Mouse (Mus musculus) thymus, postnatal 25 days (tissue): ENCODE results near the gene Nxnl1.

ENCODE experiments used
- DNase-seq: peaks from one replicate; pipeline ENCODE4 v3.0.0; 2022

Nxnl1 gene

DNA sequence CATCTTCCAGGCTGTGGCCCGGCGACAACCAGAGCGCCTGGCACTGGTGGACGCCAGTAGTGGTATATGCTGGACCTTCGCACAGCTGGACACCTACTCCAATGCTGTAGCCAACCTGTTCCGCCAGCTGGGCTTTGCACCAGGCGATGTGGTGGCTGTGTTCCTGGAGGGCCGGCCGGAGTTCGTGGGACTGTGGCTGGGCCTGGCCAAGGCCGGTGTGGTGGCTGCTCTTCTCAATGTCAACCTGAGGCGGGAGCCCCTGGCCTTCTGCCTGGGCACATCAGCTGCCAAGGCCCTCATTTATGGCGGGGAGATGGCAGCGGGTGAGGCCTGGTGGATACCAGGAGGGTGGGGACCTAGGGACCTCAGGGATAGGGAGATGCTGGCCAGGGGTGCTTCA lies 13.1 kb upstream of the Nxnl1 start:
- DNase-seq = no peak

DNA sequence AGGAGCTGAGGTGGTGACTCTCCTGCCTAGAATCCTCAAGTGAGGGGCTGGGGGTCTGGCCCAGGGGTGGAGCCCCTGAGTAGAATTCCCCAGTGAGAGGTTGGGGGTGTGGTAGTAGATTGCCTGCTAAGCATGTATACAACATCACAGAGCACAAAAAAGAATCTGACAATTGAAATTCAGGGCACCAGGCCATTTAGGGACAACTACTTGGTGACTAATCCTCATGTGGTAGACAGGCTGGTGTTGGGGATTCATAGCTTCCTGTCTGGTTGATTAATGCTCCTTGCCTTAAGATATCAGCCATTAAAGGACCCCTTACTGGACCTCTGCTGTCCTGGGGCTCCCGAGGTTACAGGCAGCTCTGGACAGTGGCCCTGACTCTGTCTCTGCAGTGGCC lies 12.6 kb upstream of the Nxnl1 start:
- DNase-seq = no peak

DNA sequence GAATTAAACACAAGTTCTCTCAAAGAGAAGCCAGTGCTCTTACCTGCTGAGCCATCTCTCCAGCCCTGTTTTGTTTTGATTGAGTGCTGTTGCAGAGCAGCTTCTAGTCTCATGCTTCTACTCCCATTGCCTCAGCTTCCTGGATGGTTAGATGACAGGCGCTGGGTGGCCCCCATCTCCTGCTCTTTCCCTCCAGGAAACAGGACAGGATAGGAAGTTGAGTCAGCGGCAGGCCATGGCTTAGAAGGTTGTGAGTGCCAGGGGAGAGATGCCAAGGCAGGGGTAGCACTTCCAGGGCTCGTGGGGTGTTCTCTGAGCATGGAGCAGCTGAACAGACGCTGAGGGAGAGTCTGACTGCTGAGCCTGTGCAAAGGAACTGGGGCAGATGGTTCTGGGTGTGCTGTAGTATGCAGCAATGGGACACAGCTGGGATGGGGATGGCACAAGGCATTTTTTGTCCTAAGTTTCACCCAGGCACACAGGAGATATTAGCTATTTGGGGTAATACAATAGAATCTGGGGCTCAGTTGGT lies 11.5 kb upstream of the Nxnl1 start:
- DNase-seq = no peak

DNA sequence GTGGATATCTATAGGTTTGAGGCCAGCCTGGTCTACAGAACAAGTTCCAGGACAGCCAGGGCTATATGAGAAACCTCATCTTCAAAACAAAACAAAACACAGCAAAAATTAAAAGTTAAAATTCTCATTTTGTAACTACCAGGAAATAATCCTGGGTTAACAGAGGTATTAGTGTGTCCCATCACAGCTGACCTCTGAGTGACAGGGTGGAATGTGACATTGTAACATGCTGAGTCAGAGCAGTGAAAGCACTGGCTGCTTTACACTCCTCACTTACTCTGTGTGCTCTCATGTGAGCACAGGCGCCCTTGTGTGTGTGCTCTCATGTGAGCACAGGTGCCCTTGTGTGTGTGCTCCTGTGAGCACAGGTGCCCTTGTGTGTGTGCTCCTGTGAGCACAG lies 8.6 kb upstream of the Nxnl1 start:
- DNase-seq = no peak

DNA sequence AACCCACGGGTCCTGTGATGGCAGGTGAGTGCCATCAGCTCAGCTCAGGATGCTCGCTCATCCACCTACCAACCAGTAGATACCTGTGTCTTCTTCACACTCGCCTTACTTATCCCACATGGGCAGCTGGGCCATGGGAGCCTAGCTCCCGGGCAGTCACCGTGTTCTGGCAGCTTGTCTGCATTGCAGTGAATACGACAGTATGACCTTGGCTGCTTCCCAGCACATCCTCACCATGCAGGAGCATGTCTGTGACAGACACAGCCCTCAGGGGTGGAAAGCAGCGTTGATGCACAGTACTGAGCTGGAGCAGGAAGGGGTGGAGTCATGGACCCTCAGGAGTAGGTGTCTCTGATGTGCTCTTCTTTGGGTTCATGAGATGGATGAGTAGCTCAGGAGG lies 8.0 kb upstream of the Nxnl1 start:
- no peak for DNase-seq

DNA sequence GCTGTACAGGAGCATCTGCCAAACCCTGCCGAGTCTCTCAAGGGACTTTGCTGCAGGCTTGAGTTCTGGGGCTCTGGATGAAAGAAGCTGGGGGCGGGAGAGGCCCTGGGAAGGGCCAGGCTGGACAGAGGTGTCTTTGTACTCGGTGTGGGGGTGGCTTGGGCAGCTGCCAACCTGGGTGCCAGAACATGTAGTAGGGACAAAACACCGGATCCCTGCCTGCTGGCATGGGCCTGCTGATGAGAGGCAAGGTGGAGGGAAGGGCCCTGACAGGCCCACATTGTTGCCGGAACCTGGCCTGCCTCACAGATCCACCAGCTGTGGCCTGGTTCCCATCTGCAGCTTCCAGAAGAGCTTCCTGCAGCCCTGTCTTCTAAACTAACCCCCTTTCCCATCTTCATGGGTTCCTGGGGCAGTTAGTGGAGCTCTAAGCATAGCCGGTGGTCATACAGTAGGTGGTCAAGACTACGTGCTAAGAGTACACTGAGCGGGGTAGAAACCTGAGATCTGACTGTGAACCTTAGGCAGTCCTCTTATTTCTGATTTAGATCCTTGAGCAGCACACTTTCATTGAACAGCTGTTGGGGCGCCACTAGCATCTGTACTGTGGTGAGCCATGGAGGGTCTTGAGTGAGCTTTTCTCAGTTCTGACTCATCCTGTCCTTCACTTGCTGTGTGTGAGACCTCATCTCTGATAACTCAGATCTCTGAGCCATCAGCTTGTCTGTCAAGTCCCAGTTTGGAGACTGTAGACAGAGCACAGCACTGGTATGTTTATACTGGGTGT lies 6.6 kb upstream of the Nxnl1 start:
- no peak for DNase-seq

DNA sequence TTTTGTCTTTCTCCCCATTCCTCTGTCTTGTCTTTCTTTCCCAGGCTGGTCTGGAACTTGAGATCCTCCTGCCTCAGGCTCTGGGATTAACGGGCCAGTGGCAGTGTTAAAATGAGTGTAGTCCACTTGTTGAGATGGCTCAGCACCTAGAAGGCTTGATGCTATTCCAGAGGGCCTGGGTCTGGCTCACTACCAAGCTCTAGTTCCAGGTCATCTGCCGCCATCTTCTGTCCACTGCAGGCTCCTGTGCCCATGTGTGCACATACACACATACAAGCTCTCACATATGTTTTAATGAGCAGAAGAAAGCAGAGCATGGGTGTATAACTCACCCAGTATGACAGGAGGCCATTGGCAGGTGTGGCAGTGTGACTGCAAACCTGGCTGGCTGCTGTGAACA lies 5.7 kb upstream of the Nxnl1 start:
- DNase-seq = no peak

DNA sequence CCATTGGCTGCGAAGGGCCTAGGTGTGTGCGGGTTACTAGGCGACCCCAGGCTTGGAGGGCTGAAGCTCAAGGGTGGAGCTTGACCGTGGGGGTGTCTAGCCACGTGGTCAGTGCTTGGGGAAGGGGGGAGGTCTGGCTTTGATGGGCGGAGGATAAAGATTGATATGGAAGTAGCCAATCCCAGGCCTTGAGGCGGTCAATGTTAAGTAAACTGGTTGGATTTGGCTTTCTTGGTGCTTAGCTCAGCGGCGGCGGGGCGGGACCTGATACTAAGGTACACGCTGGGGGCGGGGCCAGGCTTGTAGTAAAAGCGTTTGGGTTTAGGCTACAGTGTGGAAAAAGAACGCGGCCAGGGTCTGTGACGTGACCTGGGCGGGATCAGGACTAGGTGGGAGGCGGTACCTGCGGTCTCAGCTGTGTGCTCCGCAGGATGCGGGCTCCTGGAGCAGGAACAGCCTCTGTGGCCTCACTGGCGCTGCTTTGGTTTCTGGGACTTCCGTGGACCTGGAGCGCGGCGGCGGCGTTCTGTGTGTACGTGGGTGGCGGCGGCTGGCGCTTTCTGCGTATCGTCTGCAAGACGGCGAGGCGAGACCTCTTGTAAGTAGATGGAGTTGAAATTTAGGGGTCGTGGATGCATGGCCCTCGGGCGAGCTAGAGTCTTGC lies 4.0 kb upstream of the Nxnl1 start:
- DNase-seq = peak; percentile 88

DNA sequence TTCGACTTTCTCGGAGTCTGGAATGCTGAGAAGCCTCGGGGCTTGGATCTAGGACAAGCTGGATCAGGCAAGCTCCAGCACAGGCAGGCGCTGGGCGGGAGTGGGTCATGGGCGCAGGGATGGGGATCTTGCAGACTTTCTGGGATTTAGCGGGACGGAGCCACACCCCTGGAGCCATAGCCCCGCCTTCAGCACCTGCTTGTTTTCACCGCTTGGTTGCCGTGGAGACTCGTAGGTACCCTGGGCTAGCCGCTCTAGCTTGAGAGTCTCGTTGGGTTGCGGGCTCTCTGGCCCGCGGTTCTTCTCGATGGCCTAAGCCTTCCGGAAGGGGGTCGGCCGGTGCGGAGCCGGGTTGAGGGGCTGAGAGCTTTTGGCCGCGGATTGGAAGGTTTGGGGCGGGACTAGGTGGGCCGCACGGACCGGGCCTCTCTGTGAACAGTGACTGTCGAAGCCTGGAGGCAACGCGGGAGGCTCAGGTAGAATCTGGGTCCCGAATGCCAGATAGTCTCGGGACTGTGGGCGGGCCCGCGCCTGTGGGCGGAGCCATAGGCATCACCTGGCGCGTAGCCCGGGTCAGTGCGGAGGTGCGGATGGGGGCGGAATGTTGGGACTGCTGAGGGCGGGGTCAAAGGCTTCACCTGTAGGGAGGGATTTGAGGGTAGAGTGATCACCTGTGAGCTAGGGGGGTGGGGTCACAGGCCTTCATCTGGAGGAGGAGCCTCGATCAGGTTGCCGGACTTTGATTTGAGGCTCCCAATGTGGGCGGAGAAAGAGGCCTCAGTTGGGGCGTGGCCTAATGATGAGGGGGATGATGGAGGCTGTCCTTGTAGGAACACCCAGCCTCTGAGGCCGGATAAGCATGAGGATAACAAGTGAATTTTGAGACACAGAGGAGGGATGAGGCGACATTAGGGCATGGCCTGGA lies 3.2 kb upstream of the Nxnl1 start:
- DNase-seq = peak; percentile 58

DNA sequence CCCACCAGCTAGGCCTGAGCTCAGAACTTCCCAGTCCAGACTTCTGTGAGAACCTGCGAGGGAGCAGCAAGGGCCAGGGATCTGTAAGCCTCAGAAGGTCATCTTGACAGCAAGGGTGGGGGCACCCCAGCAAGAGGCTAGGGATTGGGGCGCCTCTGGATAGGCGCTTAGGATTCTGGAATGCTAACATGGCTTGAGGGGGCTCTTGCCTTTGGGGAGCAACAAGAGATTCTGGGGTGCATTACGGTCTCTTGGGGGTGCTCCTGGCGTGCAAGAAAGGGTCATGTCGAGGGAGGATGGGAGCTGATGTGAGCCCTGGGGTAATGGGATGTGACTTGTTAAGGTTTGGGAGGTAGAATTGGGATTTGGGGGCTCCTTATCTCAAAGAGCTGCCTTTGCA lies 2.5 kb upstream of the Nxnl1 start:
- no peak for DNase-seq

DNA sequence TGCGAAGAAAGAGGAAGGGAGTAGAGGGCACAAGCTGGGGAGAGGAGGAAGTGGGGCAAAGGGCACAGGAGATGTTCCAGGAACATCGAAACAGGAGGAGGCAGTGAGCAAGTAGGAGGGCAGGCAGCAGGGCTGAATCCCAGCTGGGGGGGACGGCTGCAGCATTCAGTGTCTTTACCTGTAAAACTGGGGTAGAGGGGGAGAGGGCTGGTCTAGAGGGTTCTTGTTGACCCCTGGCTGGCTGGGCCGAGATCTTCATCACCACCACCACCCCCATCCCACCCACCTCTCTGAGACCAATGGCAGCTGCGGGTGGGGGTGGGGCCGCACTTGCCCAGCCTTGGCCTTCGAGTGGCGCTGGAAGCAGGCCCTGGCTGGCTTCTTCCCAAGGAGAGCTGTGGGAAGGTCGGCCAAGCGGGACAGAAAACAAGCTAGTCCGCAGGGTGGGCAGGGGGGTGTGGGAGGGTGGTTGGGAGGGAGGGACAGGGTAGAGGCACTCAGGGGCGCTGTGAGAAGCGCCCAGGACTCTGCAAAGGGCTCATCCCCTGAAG lies 2.1 kb upstream of the Nxnl1 start, which contains the start of gene Slc27a1:
Gene Slc27a1, plus strand, starts transcription at position 496 of the 551 bp plus-strand sequence.
- DNase-seq = no peak

DNA sequence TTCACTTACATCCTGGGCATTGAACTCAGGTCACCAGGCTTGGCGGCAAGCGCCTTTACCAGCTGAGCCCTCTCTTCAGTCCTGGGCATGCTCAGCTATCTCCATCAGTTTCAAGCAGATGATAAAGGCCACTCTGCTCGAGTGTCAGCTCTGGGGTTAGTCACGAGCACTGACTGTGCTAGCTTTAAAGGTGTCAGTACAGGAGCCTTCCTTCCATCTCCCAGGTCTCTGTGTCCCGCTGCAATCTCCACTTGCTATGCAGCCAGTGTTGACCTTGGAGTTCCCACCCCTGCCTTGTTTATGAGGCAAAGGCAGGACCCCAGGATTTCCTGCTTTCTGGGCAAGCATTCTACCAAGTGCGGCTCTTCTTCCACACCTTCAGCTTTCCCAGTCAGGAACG lies 1.2 kb upstream of the Nxnl1 start:
- DNase-seq = no peak

DNA sequence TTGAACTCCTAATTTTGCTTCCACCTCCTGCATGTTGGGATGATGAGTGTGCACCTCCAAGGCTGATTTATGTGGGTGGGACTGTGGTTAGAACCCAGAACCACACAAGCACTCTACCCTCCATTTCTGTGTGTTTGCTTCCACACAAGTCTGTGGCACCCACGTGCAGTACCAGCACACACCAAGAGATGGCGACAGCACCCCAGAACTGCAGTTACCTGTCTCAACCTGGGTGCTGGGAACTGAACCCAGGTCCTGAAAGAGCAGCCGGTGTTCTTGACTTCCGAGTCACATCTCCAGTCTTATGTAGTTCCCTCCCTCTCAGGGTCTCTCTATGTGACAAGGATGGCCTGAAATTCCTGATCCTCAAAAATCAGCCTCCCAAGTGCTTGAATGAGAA lies 2.4 kb downstream of the Nxnl1 start:
- peak; percentile 16 for DNase-seq

DNA sequence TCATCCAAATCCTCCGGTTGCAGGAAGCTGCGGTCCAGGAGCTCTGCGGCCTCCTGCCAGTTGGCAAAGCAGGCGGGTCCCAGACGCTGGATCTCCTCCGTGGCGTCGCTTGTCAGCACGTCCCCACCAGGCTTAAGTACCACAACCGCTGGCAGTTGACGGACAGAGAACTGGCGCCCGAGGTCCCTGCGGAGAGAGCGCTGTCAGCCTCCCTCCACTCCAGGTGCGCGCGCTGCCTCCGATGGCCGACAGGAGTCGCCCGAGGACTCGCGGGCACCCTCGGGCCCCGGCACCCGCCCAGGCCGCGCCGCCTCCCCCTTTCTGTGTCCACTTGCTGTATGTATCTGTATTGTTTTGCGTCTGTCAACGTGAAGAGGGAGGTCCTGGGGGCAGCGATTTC lies 3.6 kb downstream of the Nxnl1 start:
- DNase-seq = peak; percentile 88

DNA sequence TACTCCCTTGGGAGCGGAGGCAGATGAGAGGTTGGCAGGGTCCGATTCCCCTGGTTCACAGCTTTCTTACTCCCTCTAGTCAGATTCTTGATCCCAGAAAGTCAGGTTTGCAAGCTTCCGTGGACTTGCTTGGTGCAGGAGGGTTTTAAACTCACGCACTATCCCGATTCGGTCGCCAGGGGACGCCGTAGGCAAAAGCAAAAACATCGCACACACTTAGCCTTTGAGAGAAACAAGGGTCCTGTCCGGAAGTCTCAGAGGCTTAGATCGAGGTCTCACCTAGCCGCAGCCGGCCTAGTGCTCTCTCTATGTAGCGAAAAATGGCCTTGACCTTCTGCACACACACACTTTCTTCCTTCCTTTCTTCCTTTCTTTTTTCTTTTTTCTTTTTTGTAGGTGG lies 5.0 kb downstream of the Nxnl1 start:
- DNase-seq = peak; percentile 79

DNA sequence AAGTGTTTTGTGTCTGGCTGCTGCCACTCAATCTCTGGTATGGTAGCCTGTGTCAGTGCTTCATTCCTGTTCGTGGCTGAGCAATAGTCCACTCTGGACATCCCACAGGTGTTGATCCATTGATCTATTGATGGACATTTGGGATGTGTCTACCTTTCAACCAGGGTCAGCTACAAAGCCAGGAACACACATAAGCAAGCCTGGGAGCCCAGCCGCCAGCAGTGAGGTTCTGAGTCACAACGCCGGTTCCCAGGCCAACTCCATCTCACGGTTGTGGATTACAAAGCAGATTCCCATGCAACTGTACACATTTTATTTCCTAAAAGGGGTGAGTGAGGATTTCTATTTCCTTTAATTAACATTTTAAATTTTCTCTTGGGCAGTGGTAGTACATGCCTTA lies 5.6 kb downstream of the Nxnl1 start:
- no peak for DNase-seq

DNA sequence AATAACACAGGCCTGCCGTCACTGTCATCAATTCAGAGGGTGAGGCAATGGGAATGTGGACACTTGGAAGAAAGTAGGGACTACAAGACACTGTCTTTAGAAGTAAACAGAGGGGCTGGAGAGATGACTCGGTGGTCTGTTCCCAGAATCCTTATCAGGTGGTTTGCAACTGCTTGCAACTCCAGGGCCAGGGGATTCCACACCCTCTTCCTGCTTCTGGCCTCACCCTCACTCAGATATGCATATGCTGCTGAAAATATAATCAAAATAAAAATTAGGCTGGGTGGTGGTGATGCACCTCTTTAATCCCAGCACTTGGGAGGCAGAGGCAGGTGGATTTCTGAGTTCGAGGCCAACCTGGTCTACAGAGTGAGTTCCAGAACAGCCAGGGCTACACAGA lies 6.3 kb downstream of the Nxnl1 start:
- no peak for DNase-seq

DNA sequence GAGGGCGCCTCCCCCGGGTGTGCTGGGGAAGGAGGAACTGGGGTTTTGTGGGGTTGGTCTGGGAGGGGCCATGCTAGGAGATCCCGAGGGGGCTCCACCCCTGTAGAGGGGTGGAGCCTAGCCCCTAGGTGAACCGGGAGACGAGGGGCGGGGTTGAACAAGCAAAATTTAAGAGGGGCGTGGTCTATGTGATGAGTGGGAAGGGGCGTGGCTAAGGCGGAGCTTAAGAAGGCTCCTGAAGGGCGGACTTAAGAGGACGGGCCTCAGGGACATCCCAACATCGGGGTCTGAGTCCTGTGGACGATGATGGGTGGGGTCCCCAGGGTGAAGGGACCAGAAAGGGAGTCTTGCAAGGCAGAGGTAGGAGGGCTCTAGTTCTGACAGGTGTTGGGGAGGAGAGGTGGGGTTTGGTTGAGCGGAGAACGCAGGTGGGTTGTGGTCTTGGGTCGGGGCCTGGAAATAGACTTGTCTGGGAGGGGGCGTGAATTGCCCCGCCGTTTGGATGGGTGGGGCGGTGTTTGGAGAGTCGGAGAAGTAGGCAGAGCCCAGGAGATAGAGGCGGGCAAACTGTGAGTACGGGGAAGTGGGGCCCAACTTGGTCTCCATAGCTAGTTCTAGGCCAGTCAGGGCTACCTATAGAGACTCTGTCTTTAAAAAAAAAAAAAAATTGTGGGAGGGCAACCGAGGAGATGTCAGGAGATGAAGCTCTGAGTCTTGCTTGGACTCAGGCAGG lies 7.3 kb downstream of the Nxnl1 start:
- DNase-seq = peak; percentile 87

DNA sequence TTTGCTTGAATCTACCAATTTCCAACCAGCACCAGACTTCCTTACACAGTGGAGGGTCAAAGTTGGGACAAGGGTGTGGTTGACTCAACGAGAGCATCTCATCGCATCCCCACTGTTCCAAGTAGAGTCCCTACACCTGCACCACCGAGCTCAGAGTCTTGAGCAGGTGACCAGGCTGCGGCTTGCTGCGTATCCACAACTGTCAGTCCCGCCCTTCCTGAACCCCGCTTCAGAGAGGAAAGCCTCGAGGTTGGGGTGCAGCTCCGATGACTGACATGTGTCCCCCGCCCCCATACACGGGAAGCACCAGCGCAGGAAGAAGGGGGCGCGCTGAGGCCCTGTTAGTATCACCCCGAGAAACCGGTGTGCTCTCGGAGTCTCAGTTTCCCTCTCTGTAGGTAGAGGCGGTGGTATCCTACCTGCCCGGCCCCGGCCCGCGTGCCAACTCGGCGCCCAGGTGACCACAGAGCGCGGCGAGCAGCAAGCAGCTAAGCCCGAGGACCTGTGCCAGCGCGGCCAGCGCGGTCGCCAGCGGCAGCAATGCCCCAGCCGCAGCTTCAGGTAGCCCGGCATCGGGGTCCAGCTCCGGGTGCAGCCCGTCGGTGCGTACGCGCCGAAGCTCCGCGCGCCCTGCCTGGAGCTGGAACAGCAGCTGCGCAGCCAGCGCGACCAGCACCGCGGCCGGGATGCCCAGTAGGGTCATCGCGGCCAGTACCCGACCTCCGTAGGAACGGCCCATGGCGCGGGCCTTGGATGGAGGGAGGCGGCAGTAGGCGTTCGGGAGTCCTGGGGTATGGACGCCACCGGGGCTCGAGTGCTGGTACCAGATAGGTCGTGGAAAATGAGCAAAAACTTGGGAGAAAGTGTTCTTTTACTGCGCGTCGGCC lies 8.1 kb downstream of the Nxnl1 start, which contains the start of gene Tmem221:
Gene Tmem221, minus strand, starts transcription at position 801 of the 887 bp plus-strand sequence.
- peak; percentile 79 for DNase-seq

DNA sequence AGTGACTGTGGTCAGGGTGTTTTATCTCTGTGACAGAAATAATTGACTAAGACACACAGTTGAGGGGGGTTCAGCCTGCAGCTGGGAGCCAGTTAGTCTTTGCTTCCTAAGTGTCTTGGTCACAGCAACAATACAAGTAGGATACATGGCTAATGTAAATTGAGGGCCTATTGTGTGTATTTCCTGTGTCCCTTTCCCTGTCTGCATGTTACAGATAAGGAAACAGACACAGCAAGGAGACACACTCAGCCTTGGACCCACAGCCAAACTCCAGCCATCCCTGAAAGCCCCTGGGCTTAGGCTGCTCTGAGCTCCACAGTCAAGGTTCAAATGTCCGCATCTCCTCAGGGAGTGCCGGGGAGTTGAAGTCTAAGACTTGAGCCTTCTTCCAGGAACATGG lies 11.8 kb downstream of the Nxnl1 start:
- no peak for DNase-seq

DNA sequence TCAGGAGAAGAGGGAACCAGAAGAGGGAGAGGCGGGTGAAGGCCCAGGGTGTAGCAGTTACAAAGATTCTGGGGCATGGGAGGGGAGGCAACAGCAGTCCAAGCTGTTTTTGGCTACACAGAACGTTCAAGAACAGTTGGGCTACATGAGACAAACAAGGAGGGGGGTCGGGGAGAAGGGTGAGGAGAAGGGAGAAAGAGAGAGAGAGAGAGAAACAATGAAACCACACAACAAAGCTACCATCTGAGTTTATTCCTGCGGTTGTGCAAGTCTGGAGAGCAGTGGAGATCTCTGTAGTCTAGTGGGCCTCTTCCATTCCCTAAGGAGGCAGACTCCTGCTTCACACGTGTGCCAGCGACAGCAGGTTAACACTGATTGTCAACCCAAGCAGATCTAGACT lies 12.4 kb downstream of the Nxnl1 start:
- DNase-seq = no peak
